Comparison of ENCODE assay signal across 16 mouse cellular contexts in the genomic region with DNA sequence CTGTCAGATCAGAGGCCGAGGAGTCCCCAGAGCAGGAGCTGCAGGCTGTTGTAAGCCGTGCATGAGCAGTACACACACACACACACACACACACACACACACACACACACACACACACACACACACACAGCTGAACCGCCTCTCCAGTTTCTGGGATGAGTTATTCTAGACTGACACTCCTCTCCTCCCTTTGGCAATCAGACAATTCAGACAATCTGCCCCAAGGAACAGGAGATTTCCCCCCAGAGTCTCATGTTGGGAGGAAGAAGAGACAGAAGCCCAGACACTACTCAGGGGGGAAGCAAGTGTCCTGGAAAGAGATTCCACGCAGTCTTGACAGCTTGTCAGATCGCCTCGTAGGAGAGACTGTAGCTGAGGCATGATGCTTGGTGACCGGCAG. TPM values are rescaled to one million over a fixed set of nuclear protein-coding genes. Genes with fewer than 3 reads are reported as not detected.
DNase-seq lines count a peak whose midpoint lies in the region; ATAC-seq lines count a peak whose summit lies in the region.
"Had no signal": no experiment of that assay in that cellular context is flagged by ENCODE, and none has a peak within 500 bp of the region (broad histone marks: within the 10 kb centered on the region; RNA-seq: fewer than 3 reads in every experiment).

No protein-coding gene starts in this region.

- H3K9ac ChIP-seq in forebrain, embryonic 12.5 days, result no peak overlapping the region
- no peak overlapping the region for H3K9ac ChIP-seq in forebrain, embryonic 16.5 days (replicated peaks; ENCODE audit: low read depth, low read length)
- no peak overlapping the region for H3K9ac ChIP-seq in hindbrain, embryonic 14.5 days
- H3K9ac ChIP-seq in midbrain, embryonic 15.5 days, result no peak overlapping the region

- H3K27me3 ChIP-seq in forebrain, embryonic 12.5 days, result peaks cover 18% of the 10 kb centered on the region; the same call in 1 of the 2 replicates
- H3K27me3 ChIP-seq in forebrain, embryonic 16.5 days (replicated peaks; ENCODE audit: control insufficient read depth, insufficient read depth, low read length), result no peaks in the 10 kb centered on the region
- H3K27me3 ChIP-seq in hindbrain, embryonic 14.5 days (ENCODE audit: control insufficient read depth, insufficient read depth, low read length), result 0 out of 2 replicates have a peak, but pooled peaks cover 3% of the 10 kb centered on the region
- H3K27me3 ChIP-seq in midbrain, embryonic 15.5 days (replicated peaks), result 0 out of 2 replicates have a peak, but pooled peaks cover 3% of the 10 kb centered on the region

- H3K4me1 ChIP-seq in forebrain, embryonic 12.5 days, result peaks cover 41% of the 10 kb centered on the region
- peaks cover 21% of the 10 kb centered on the region for H3K4me1 ChIP-seq in forebrain, embryonic 16.5 days (replicated peaks; ENCODE audit: control insufficient read depth, insufficient read depth, low read length)
- H3K4me1 ChIP-seq in hindbrain, embryonic 14.5 days (replicated peaks; ENCODE audit: control insufficient read depth, insufficient read depth, low read length), result peaks cover 27% of the 10 kb centered on the region
- H3K4me1 ChIP-seq in midbrain, embryonic 15.5 days, result peaks cover 30% of the 10 kb centered on the region

- H3K4me2 ChIP-seq in forebrain, embryonic 12.5 days, result no peak overlapping the region
- no peak overlapping the region for H3K4me2 ChIP-seq in forebrain, embryonic 16.5 days (ENCODE audit: low read length)
- no peak overlapping the region for H3K4me2 ChIP-seq in hindbrain, embryonic 14.5 days (replicated peaks)
- no peak overlapping the region for H3K4me2 ChIP-seq in midbrain, embryonic 15.5 days

- 0 out of 2 replicates have a peak overlapping the region, but pooled peaks have one; percentile 16 for H3K27ac ChIP-seq in forebrain, embryonic 12.5 days
- no peak overlapping the region for H3K27ac ChIP-seq in forebrain, embryonic 16.5 days (ENCODE audit: low read length)
- H3K27ac ChIP-seq in hindbrain, embryonic 14.5 days, result peak overlapping the region; percentile 60
- peak overlapping the region; percentile 40 for H3K27ac ChIP-seq in midbrain, embryonic 15.5 days

- 36% methylated on average over 7 of the region's 7 CpGs for WGBS in forebrain, embryonic 12.5 days
- WGBS in forebrain, embryonic 16.5 days, result 23% methylated on average over 7 of the region's 7 CpGs
- 26% methylated on average over 7 of the region's 7 CpGs for WGBS in hindbrain, embryonic 14.5 days
- 28% methylated on average over 7 of the region's 7 CpGs for WGBS in midbrain, embryonic 15.5 days

- no peak for ATAC-seq in forebrain, embryonic 12.5 days (ENCODE audit: low FRiP score)
- no peak for ATAC-seq in forebrain, embryonic 16.5 days
- ATAC-seq in hindbrain, embryonic 14.5 days (ENCODE audit: low FRiP score), result no peak
- ATAC-seq in midbrain, embryonic 15.5 days (replicated peaks), result no peak
- ATAC-seq: intestine, embryonic 16.5 days had no signal

- H3K9me3 ChIP-seq in forebrain, embryonic 12.5 days, result no peaks in the 10 kb centered on the region
- no peaks in the 10 kb centered on the region for H3K9me3 ChIP-seq in forebrain, embryonic 16.5 days (ENCODE audit: control insufficient read depth, low read length)
- H3K9me3 ChIP-seq in hindbrain, embryonic 14.5 days (ENCODE audit: control insufficient read depth, low read length), result no peaks in the 10 kb centered on the region
- H3K9me3 ChIP-seq in midbrain, embryonic 15.5 days, result no peaks in the 10 kb centered on the region

- H3K4me3 ChIP-seq in forebrain, embryonic 12.5 days (replicated peaks), result no peak overlapping the region
- no peak overlapping the region for H3K4me3 ChIP-seq in forebrain, embryonic 16.5 days (replicated peaks; ENCODE audit: low read length)
- no peak overlapping the region for H3K4me3 ChIP-seq in hindbrain, embryonic 14.5 days (replicated peaks; ENCODE audit: low read length)
- no peak overlapping the region for H3K4me3 ChIP-seq in midbrain, embryonic 15.5 days

- H3K36me3 ChIP-seq in forebrain, embryonic 12.5 days (replicated peaks), result no peaks in the 10 kb centered on the region
- H3K36me3 ChIP-seq in forebrain, embryonic 16.5 days (ENCODE audit: control insufficient read depth, insufficient read depth), result no peaks in the 10 kb centered on the region
- H3K36me3 ChIP-seq in hindbrain, embryonic 14.5 days (replicated peaks; ENCODE audit: control insufficient read depth, insufficient read depth), result no peaks in the 10 kb centered on the region
- no peaks in the 10 kb centered on the region for H3K36me3 ChIP-seq in midbrain, embryonic 15.5 days (replicated peaks)

- peak; percentile 42 for DNase-seq in 3T3-L1 (ENCODE audit: low read depth, low spot score)
- no peak for DNase-seq in hindbrain, embryonic 14.5 days (ENCODE audit: low spot score)
- no peak for DNase-seq in adipocyte (ENCODE audit: low spot score)
- DNase-seq in cerebellum, adult 18-20 months, result no peak
- no peak for DNase-seq in thymus, postnatal 25 days
- DNase-seq: adrenal gland, postnatal 14 days; cerebellum, postnatal 36 days; heart, postnatal 10 days; left cerebral cortex, postnatal 4 days; lung, adult 18-20 months; lung, postnatal 4 days; right cerebral cortex, postnatal 4 days had no signal

RNA-seq across cellular contexts. Expression of gene Uqcc2, which starts 5.6 kb away (rescaled TPM):
- polyA plus RNA-seq in forebrain, embryonic 12.5 days (2016; fragmentation: Nextera tagmentation; extraction: Ambion mirVana), result 274 and 306 TPM in 2 replicates
- polyA plus RNA-seq in forebrain, embryonic 16.5 days (2015; fragmentation: Nextera tagmentation; extraction: Ambion mirVana), result 253 and 266 TPM in 2 replicates
- 359 and 406 TPM in 2 replicates for polyA plus RNA-seq in hindbrain, embryonic 14.5 days (2014; fragmentation: Nextera tagmentation; extraction: Ambion mirVana)
- 365 and 372 TPM in 2 replicates for polyA plus RNA-seq in midbrain, embryonic 15.5 days (2015; fragmentation: Nextera tagmentation; extraction: Ambion mirVana)

RNA-seq across cellular contexts. Expression of gene Ip6k3, which starts 28.3 kb away (rescaled TPM):
- polyA plus RNA-seq in forebrain, embryonic 12.5 days (2016; fragmentation: Nextera tagmentation; extraction: Ambion mirVana), result 0.13 TPM in 1 of 2 replicates, not detected in the other
- 0.30 TPM in 1 of 2 replicates, not detected in the other for polyA plus RNA-seq in forebrain, embryonic 16.5 days (2015; fragmentation: Nextera tagmentation; extraction: Ambion mirVana)
- polyA plus RNA-seq in hindbrain, embryonic 14.5 days (2014; fragmentation: Nextera tagmentation; extraction: Ambion mirVana), result 0.60 and 0.80 TPM in 2 replicates
- 0.21 and 0.40 TPM in 2 replicates for polyA plus RNA-seq in midbrain, embryonic 15.5 days (2015; fragmentation: Nextera tagmentation; extraction: Ambion mirVana)
